Mouse (Mus musculus) heart, adult 18-20 months (tissue): ENCODE measurements around the gene Necap1. TPM values are rescaled to one million over a fixed set of nuclear protein-coding genes. Genes with fewer than 3 reads are reported as not detected.

Source experiments
- DNase-seq, 2 experiments: peaks; one replicate each; pipeline ENCODE4 v3.0.0; 2021 to 2022; ENCODE audit warnings: mixed read lengths in 1 of 2
- microRNA-seq, 2 experiments: library from miRNA; unstranded; fragments of <30 nt; microRNA quantifications; one replicate each; pipeline ENCODE4 v1.2.0; 2022
- total RNA-seq, 2 experiments: library from RNA; stranded (reverse); gene quantifications; 2 replicates each; pipeline ENCODE4 v1.2.3; 2021

The Necap1 gene
- total RNA-seq, 2 experiments from 2014 or later = 20.7 to 24.3 TPM

GRCm38 (mm10) chr6:122881287-122881686 is 7.0 kb downstream of the Necap1 start:
- DNase-seq = no peak

- no peak for DNase-seq
Observed at GRCm38 (mm10) chr6:122883603-122884002, 9.3 kb downstream of the Necap1 start.

GRCm38 (mm10) chr6:122889599-122889998 is 15.3 kb downstream of the Necap1 start:
- no peak for DNase-seq

GRCm38 (mm10) chr6:122892442-122893049 is 18.3 kb downstream of the Necap1 start:
- peak; percentile 50 to 82 for DNase-seq

- no peak for DNase-seq
Observed at GRCm38 (mm10) chr6:122919922-122920321, 45.6 kb downstream of the Necap1 start.

- peak in 1 of 2 experiments; percentile 62 for DNase-seq
Observed at GRCm38 (mm10) chr6:122921451-122921850, 47.2 kb downstream of the Necap1 start, which contains the start of gene Clec4a1. TSS of gene Clec4a1 (plus strand) at chr6:122921848.

- peak in 1 of 2 experiments; percentile 13 for DNase-seq
Observed at GRCm38 (mm10) chr6:122934845-122935244, 60.6 kb downstream of the Necap1 start.

Small RNA genes within 50 kb of the gene (microRNA-seq; reads per million reads assigned to microRNA genes)
- 0 to 0.27 reads per million in 2 experiments for gene Mir7231

Other genes starting within 250 kb of the Necap1 start
- not detected for gene Dppa3, start 248.1 kb upstream of the Necap1 start, total RNA-seq
- gene Nanog, start 167.0 kb upstream of the Necap1 start, total RNA-seq = not detected
- gene Slc2a3, start 72.8 kb upstream of the Necap1 start, total RNA-seq = 1 to 10 TPM; 2.7 to 3.5 TPM
- gene Foxj2, start 54.6 kb upstream of the Necap1 start, total RNA-seq = 10 to 100 TPM; 31.7 to 33.5 TPM
- gene C3ar1, start 18.3 kb upstream of the Necap1 start, total RNA-seq = 1 to 10 TPM; 1.3 to 1.6 TPM
- gene Clec4a1, start 47.4 kb downstream of the Necap1 start, total RNA-seq = 1 to 10 TPM; 4.0 to 4.1 TPM
- 1 to 10 TPM; 3.0 to 4.3 TPM for gene Clec4a3, start 78.0 kb downstream of the Necap1 start, total RNA-seq
- gene Clec4a4, start 115.9 kb downstream of the Necap1 start, total RNA-seq = not detected
- gene Clec4b1, start 175.5 kb downstream of the Necap1 start, total RNA-seq = not detected
- gene Clec4a2, start 232.0 kb downstream of the Necap1 start, total RNA-seq = 1 to 10 TPM; 1.3 to 1.5 TPM